Mouse (Mus musculus) myocyte (in vitro differentiated cells): Measurements from ENCODE around the gene Ugt1a1.

Experiments
- E2F4 ChIP-seq: IDR thresholded peaks from one replicate; pipeline ENCODE4 v1.6.1; 2011; ENCODE audit warnings: mild to moderate bottlenecking, control low read depth, moderate library complexity; ENCODE audit not compliant: insufficient read depth
- MAX ChIP-seq: IDR thresholded peaks from one replicate; pipeline ENCODE4 v1.6.1; 2011; ENCODE audit warnings: low read depth, mild to moderate bottlenecking, control low read depth
- MYOD1 ChIP-seq, 3 experiments: IDR thresholded peaks; one replicate each; pipeline ENCODE4 v1.6.1; 2011; ENCODE audit warnings: control low read depth in 2 of 3, low read depth in 2 of 3, mild to moderate bottlenecking in 2 of 3, moderate library complexity in 1 of 3; ENCODE audit not compliant: insufficient read length in 2 of 3, control insufficient read depth in 1 of 3
- POLR2A ChIP-seq: IDR thresholded peaks from one replicate; pipeline ENCODE4 v1.6.1; 2011; ENCODE audit warnings: low read depth, mild to moderate bottlenecking, control low read depth, moderate library complexity; ENCODE audit not compliant: insufficient read length
- REST ChIP-seq: IDR thresholded peaks from one replicate; pipeline ENCODE4 v1.6.1; 2011; ENCODE audit warnings: mild to moderate bottlenecking, control low read depth, moderate library complexity; ENCODE audit not compliant: insufficient read depth, insufficient read length
- SRF ChIP-seq: IDR thresholded peaks from one replicate; pipeline ENCODE4 v1.6.1; 2011; ENCODE audit warnings: low read depth; ENCODE audit not compliant: control insufficient read depth, insufficient read length
- USF1 ChIP-seq: IDR thresholded peaks from one replicate; pipeline ENCODE4 v1.6.1; 2011; ENCODE audit warnings: low read depth, mild to moderate bottlenecking, control low read depth, moderate library complexity

DNA sequence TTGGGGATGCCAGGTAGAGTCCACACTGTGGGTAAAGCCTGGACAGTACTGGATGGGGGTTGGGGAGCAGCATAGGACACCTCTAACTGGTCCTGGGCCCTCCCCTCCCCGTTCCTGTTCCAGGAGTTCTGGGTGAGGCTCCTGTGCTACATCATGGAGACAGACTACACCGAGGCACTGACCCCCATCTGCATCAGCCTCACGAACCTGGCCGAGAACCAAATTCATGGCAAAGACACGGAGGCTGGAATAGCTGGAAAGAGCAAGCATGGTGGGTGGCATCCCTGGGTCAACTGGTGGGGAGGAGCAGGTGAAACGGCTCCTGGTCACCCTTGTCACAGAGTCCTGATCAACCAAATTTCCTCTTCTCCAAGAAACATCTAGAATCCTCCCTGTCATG is 27.0 kb downstream of the Ugt1a1 start:
- TF ChIP-seq POLR2A (no peak), MAX (no peak), REST (no peak), SRF (no peak), MYOD1 (IDR thresholded peaks at IDR 0.05; ENCODE audit: control insufficient read depth in 1 of 3, insufficient read length in 2 of 3, low read depth in 2 of 3) (no peak), E2F4 (no peak), USF1 (no peak)
